Mouse (Mus musculus) limb, embryonic 11.5 days (tissue): ENCODE measurements around the gene BC048562. TPM values are rescaled to one million over a fixed set of nuclear protein-coding genes. Genes with fewer than 3 reads are reported as not detected.
A peak's percentile ranks its signal among the peaks of the same experiment; 100 is the strongest.

ENCODE experiments used
- ATAC-seq: fragments of 200-750 bp; cut with Nextera tagmentation; 2 replicates; pipeline ENCODE4 v1.8.0; 2017; ENCODE audit warnings: low read depth; ENCODE audit not compliant: insufficient number of reproducible peaks, low FRiP score, low TSS enrichment
- DNase-seq: peaks from one replicate; pipeline ENCODE4 v3.0.0-alpha.2; 2015; ENCODE audit warnings: low spot score
- H3K27ac ChIP-seq: fragments of 300-500 bp; sonication (generic); replicated peaks from 2 replicates; pipeline ENCODE4 v1.5.1; 2014; ENCODE audit warnings: low read depth, mild to moderate bottlenecking, low read length
- H3K27me3 ChIP-seq: fragments of 300-500 bp; sonication (generic); 2 replicates; pipeline ENCODE4 v1.6.1; 2014; ENCODE audit warnings: mild to moderate bottlenecking, low read length, mixed read lengths; ENCODE audit not compliant: control insufficient read depth, insufficient read depth
- H3K36me3 ChIP-seq: fragments of 300-500 bp; sonication (generic); 2 replicates; pipeline ENCODE4 v1.6.1; 2014; ENCODE audit warnings: mild to moderate bottlenecking, low read length, moderate library complexity, mixed read lengths; ENCODE audit not compliant: control insufficient read depth, insufficient read depth
- H3K4me1 ChIP-seq: fragments of 300-500 bp; sonication (generic); 2 replicates; pipeline ENCODE4 v1.6.1; 2014; ENCODE audit warnings: low read length, mixed read lengths; ENCODE audit not compliant: control insufficient read depth, insufficient read depth
- H3K4me2 ChIP-seq: fragments of 300-500 bp; sonication (generic); 2 replicates; pipeline ENCODE4 v1.6.1; 2014; ENCODE audit warnings: low read depth, mild to moderate bottlenecking, moderate library complexity; ENCODE audit not compliant: severe bottlenecking
- H3K4me3 ChIP-seq: fragments of 300-500 bp; sonication (generic); 2 replicates; pipeline ENCODE4 v1.5.1; 2014; ENCODE audit warnings: low read depth, low read length
- H3K9ac ChIP-seq: fragments of 300-500 bp; sonication (generic); 2 replicates; pipeline ENCODE4 v1.6.1; 2014; ENCODE audit warnings: mild to moderate bottlenecking, low read length
- H3K9me3 ChIP-seq: fragments of 300-500 bp; sonication (generic); 2 replicates; pipeline ENCODE4 v1.6.1; 2016; ENCODE audit warnings: low read length; ENCODE audit not compliant: control insufficient read depth
- WGBS: fragments of 180-500 bp; shearing (Covaris S2); extraction: QIAGEN DNeasy Blood & Tissue Kit; methylation state at CpG from one replicate; pipeline ENCODE4 v1.1.7; 2014; 5-methylcytosine and 5-hydroxymethylcytosine counted together
- polyA plus RNA-seq: library from polyadenylated mRNA; unstranded; fragments of >200 nt; fragmentation: Nextera tagmentation; extraction: Ambion mirVana; gene quantifications from 2 replicates; pipeline ENCODE4 v1.2.1, GENCODE M21; 2014

BC048562 gene
- polyA plus RNA-seq, 1 experiment from 2014 or later = not detected

DNA sequence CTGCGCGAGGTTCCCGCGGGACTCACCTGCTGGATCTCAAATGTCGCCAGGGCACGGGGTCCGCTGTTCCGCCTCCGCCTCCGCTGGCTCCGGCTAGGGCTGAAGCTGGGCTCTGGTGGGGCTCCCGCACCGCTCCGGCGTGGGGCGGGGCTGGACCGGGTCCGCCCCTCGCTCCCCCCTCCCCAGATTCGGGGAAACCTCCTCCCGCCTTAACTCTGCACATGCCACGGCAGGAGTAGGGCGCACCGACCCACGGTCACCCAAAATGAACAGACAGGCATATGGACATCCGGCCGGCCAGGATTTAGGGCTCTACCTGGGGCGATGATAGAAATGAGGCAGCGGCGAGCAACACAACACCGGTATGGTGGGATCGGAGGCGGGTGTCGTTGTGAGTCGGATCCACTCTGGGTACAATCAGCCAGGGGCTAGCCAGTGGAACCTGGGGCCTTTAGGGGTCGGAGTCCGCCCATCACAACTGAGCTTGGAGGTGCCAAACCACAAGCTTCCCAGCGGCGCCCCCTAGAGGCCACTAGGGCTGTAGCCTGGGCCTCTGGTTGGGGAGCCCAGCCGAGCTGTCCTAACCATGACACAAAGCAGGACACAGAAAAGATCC is 16.1 kb downstream of the BC048562 start:
- Histone ChIP-seq H3K4me2 (peak overlapping the region; percentile 95), H3K4me3 (peak overlapping the region; percentile 50), H3K9ac (peak overlapping the region; percentile 67), H3K36me3 (no peaks in the 10 kb centered on the region), H3K27ac (no peak overlapping the region), H3K9me3 (no peaks in the 10 kb centered on the region), H3K4me1 (peaks cover 19% of the 10 kb centered on the region), H3K27me3 (no peaks in the 10 kb centered on the region)
- ATAC-seq (peak; percentile 85), DNase-seq (peak; percentile 97)
- under 1% methylated on average over 40 of the region's 40 CpGs for WGBS

DNA sequence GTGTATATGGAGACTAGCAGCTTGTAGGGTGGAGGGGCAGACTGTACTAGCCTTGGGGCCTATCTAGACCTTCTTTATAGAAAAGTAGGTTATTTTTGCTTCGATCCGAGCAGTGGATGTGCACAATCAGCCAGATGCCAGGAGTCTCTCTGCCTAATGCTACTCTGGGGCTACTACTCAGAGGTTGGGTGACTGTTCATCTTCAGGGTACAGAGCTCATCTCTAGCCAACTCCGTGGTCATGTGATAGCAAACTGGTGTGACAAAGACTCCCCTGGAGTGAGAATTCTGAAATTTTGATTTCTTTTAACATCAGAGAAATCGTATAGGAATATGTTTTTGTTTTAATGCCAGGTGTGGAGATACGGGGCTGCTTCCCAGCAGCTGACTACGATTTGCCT is 16.6 kb downstream of the BC048562 start:
- peak overlapping the region; percentile 67 for H3K9ac ChIP-seq
- H3K9me3 ChIP-seq = no peaks in the 10 kb centered on the region
- DNase-seq (no peak), ATAC-seq (no peak; the same call in 1 of the 2 replicates)
- peak overlapping the region; percentile 95 for H3K4me2 ChIP-seq
- peaks cover 19% of the 10 kb centered on the region for H3K4me1 ChIP-seq
- H3K36me3 ChIP-seq = no peaks in the 10 kb centered on the region
- peak overlapping the region; percentile 50 for H3K4me3 ChIP-seq
- no peak overlapping the region for H3K27ac ChIP-seq
- no peaks in the 10 kb centered on the region for H3K27me3 ChIP-seq
- WGBS = 54% methylated on average over 6 of the region's 6 CpGs

DNA sequence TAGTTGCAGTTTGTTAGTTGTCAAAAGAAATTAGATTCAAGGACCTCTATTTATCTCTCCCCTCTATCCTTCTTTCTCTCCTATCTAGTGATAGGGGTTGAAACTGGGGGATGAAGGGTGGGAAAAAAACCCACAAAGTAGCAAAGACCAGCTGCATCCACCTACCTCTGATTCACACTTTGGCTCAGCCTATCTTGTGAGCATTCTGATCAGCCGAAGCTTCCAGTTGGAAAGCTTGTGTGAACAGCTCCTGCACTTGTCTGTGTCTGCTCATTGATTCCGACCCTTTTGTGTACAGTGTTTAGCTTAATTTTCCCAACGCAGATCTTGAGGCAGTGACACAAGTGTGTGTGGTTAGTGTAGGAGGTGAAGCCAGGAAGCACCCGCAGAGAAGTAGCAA is 17.2 kb downstream of the BC048562 start:
- no peak for ATAC-seq
- no peak overlapping the region for H3K4me2 ChIP-seq
- no peak overlapping the region for H3K9ac ChIP-seq
- DNase-seq = no peak
- H3K4me1 ChIP-seq = peaks cover 19% of the 10 kb centered on the region
- no peaks in the 10 kb centered on the region for H3K9me3 ChIP-seq
- H3K4me3 ChIP-seq = no peak overlapping the region
- no peaks in the 10 kb centered on the region for H3K27me3 ChIP-seq
- H3K27ac ChIP-seq = no peak overlapping the region
- H3K36me3 ChIP-seq = no peaks in the 10 kb centered on the region
- 88% methylated on average over 4 of the region's 4 CpGs for WGBS

DNA sequence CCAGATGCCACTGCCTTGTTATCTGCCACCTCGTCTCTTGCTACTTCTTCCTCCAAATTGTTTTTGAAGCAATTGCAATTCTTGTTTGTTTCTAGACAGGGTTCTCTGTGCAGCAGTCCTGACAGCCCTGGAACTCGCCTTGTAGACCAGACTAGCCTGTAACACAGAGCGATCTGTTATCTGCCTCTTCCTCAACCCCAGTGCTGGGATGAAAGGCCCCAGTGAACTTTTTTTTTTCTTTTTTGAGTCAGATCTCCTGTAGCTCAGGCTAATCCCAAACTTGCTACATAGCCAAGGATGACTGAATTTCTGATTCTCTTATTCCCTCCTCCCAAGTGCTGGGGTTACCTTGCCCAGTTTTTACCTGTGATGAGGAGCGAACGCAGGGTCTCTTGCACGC is 18.1 kb downstream of the BC048562 start:
- WGBS = 86% methylated on average over 6 of the region's 6 CpGs
- DNase-seq (no peak), ATAC-seq (no peak)
- H3K36me3 ChIP-seq = no peaks in the 10 kb centered on the region
- H3K9ac ChIP-seq = no peak overlapping the region
- H3K4me3 ChIP-seq = no peak overlapping the region
- peaks cover 19% of the 10 kb centered on the region for H3K4me1 ChIP-seq
- no peaks in the 10 kb centered on the region for H3K9me3 ChIP-seq
- H3K4me2 ChIP-seq = no peak overlapping the region
- H3K27ac ChIP-seq = no peak overlapping the region
- no peaks in the 10 kb centered on the region for H3K27me3 ChIP-seq

DNA sequence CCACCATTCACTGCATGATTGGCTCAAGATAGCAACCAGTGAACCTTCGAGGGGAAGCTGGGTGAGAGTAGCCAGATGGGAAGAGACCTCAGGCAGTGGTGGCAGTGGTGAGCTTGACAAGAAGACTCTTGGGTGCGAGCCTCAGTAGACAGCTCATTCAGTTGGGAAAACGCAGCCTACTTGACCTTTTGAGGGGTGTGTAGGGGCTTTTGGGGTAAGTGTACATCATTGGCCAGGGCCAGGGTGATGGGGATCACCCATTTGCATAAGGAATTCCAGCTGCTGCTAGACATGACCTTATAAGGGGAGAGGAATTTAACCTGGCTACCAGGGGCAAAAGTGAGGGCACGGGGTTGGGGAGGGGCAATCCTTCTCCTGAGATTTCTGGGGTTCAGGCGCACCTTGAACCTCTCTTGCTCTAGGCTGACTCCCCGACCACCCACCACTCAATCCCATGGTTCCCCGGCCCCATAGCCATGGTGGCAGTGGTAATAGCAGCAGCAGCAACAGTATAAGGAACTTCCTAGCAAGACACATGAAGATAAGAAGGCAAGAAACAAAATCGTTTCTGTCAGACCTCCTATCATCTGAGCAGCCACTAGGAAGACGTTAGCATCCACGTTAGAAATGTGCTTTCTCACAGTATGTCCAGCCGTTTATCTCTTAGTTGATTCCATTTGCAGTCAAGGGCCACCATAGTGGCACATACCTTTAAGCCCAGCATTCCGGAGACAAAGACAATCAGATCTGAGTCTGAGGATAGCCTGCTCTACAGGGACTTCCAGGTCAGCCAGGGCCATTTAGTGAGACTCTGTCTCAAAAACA is 19.7 kb downstream of the BC048562 start:
- H3K27me3 ChIP-seq = no peaks in the 10 kb centered on the region
- peaks cover 6% of the 10 kb centered on the region for H3K4me1 ChIP-seq
- H3K4me3 ChIP-seq = no peak overlapping the region
- no peak overlapping the region for H3K9ac ChIP-seq
- H3K9me3 ChIP-seq = no peaks in the 10 kb centered on the region
- ATAC-seq = no peak
- 75% methylated on average over 12 of the region's 12 CpGs for WGBS
- H3K36me3 ChIP-seq = no peaks in the 10 kb centered on the region
- no peak for DNase-seq
- H3K4me2 ChIP-seq = no peak overlapping the region
- H3K27ac ChIP-seq = no peak overlapping the region

DNA sequence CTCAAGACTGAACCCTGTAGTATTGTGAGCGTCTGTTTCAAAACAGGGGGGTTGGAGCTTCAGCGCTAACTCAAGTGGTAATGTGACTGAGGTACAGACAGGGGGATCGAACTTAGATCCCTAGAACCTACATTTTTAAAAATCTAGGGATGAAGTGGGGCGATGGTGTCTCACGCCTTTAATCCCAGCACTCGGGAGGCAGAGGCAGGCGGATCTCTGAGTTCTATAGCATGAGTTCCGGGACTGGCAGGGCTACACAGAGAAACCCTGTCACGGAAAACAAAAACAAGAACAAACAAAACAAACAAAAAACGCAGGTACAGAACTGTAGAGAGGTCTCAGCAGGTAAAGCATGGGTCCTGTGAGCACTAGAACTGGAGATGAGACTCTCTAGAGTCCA is 20.7 kb downstream of the BC048562 start:
- no peak for DNase-seq
- WGBS = 86% methylated on average over 10 of the region's 10 CpGs
- no peak overlapping the region for H3K27ac ChIP-seq

DNA sequence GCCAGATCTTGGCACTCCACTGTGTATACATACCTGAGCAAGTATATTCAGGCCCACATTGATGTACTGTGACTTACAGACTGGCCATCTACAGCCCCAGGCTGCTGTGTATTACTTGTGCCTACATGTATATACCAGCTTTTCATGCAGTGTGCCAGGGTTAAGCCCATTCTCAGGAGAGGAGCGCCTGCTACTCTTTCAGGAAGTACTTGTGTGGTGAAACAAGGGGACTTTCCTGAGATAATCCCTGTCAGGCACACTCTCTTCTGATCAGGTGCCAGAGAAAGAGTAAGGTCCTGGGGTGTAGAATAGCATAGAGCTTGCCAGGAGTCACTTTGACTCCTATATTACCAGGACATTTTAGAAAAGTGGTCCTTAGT is 23.6 kb downstream of the BC048562 start:
- Histone ChIP-seq H3K9ac (no peak overlapping the region; the same call in 1 of the 2 replicates), H3K4me3 (peak overlapping the region; percentile 73), H3K36me3 (peaks cover 11% of the 10 kb centered on the region; the same call in 1 of the 2 replicates), H3K27ac (no peak overlapping the region), H3K27me3 (no peaks in the 10 kb centered on the region), H3K9me3 (no peaks in the 10 kb centered on the region), H3K4me2 (no peak overlapping the region), H3K4me1 (peaks cover 6% of the 10 kb centered on the region)
- 94% methylated on average over 1 of the region's 1 CpGs for WGBS
- DNase-seq = no peak
- peak; percentile 4; the same call in 1 of the 2 replicates for ATAC-seq

More for the DNA sequence above, 20.7 kb downstream of the BC048562 start:
- Histone ChIP-seq H3K4me2 (no peak overlapping the region), H3K4me3 (no peak overlapping the region), H3K4me1 (peaks cover 6% of the 10 kb centered on the region), H3K9me3 (no peaks in the 10 kb centered on the region), H3K9ac (no peak overlapping the region), H3K27me3 (no peaks in the 10 kb centered on the region), H3K36me3 (no peaks in the 10 kb centered on the region)
- ATAC-seq = no peak

DNA sequence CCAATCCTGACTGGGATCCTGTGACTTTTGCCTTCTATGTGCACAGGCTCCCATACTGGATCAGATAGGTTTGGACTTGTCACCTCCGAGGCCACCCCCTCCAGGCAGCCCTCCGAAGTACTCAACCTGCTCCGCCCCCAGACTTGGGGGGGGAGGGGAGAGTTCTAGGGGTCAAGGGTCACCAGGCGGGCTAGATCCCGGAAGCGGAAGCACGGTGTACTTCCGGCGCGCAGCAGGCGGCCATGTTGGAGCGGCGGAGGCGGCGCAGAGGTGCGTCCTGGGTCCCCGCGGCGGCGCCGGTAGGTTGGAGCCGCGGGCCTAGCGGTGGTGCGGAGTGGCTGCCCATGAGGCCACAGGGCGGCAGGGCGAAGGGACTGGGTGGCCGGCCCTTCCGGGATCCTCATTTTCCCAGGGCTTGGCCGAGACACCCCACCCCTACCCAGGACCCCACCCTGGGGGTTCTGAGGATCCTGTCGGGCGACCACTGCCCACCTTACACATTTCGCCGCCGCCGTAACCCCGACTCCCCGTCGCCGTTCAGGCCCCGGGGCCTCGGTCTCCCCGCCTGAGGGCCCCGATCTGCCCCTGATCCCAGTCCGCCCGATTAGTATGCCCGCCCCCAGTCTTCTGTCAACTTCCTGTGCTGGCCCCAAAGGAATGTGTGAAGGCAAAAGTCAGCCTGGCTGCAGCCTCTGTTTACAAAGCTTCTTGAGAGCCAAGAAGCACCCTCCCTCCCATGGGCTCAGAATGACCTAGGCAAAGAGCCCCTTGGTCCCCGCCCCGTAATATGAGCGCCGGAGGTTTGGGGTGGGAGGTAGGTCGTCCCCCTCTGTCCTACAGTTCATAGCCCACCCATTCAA is 24.3 kb downstream of the BC048562 start, which contains the start of gene Ccdc71:
Gene Ccdc71, plus strand, starts transcription at position 209 of the 860 bp plus-strand sequence.
- WGBS = under 1% methylated on average over 48 of the region's 52 CpGs
- Histone ChIP-seq H3K4me3 (peak within 1 kb of the TSS; percentile 73), H3K4me1 (peaks cover 6% of the 10 kb centered on the region), H3K9ac (peak within 1 kb of the TSS; percentile 70), H3K27ac (peak within 1 kb of the TSS; percentile 65), H3K27me3 (no peaks in the 10 kb centered on the region), H3K9me3 (no peaks in the 10 kb centered on the region), H3K36me3 (peaks cover 13% of the 10 kb centered on the region; the same call in 1 of the 2 replicates), H3K4me2 (peak within 1 kb of the TSS; percentile 82)
- peak; percentile 80 for ATAC-seq
- DNase-seq = peak; percentile 93
